Mouse (Mus musculus) CD4-positive naive resting alpha-beta T cell, adult 57 days (primary cell): ENCODE measurements around the gene Gabarapl1. TPM values are rescaled to one million over a fixed set of nuclear protein-coding genes. Genes with fewer than 3 reads are reported as not detected.

ENCODE experiments used
- total RNA-seq: library from RNA; stranded (reverse); gene quantifications from one replicate; pipeline ENCODE4 v1.2.4, GENCODE M21; 2023

The Gabarapl1 gene
- 14.8 TPM for total RNA-seq

DNA sequence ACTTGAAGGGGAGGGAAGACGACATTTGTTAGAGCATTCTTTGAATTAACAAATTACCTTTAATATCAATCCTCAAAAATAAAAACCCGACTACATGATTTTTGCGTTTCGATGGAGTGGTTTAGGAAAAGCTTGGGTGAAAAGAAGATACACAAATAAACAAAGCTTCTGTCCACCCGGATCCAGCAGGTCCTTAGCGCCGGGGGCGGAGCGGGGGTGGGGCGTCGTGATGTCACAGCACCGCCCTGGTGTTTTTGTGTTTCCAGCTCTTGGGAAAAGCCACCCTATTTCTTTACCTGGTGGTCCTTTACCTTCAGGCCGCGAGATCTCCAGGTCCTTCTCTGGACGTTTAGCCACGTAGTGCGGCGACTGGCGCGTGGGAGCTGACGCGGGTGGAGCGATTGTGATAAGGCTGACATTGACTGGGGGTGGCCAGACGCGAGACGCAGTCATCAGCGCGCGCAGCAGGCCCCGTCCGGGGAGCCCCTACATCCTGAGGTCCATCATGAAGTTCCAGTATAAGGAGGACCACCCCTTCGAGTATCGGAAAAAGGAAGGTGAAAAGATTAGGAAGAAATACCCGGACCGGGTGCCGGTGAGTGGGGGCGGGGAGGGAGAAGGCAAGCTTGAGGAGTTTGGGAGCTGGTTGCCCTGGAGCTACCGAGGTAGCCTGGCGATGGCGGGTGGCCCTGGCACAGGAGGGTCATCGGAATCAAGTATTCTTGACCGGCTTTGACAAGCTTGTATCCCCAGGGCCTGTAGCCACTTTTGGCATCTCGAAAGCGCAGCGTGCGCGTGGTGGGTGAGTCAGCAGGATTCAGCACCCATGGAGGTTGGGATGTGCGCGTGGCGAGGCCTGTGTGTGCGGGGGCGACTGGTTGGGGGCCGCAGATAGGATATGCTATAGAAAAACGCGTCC, at the start of gene Gabarapl1:
TSS of gene Gabarapl1 (plus strand) at position 219 of the 919 bp plus-strand sequence.

DNA sequence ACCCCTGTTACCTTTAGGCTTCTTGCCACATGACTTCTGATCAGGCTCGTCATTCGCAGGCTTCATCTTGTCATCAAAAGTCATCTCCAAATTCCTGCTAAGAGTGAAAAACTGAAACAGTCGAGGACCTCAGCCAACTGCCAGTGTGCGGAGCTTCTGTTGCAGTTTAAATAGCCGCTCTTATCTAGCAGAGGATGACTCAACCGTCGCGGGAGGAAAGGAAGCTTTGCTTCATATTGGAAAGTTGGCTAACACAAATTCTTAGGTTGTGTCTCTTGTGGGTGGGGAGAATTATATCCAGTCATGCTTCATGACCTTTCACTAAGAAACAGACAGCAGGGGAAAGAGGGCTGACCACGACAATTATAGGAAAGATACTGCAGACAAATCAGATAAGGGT, 25.9 kb upstream of the Gabarapl1 start, which contains the start of gene Olr1:
TSS of gene Olr1 (minus strand) at position 142 of the 400 bp plus-strand sequence.

DNA sequence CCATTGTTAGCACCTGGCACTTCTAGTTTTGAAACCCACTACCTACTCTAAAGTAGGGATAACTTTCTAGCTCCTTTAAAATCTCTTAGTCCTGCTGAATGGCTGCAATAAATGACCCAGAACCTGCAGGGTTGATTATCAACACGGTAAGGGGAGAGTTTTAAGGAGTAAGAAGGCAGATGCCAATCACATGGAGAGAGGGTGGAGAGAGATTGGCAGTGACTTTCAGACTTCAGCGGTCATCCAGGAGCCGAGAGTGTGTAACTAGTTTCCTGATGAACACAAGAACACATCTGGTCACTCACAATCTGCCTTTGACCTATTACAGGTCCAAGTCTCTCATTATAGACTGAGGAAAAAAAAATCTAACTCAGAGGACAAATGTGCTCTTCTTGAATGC, 20.6 kb upstream of the Gabarapl1 start, which contains the start of gene Tmem52b:
TSS of gene Tmem52b (plus strand) at position 189 of the 400 bp plus-strand sequence.

DNA sequence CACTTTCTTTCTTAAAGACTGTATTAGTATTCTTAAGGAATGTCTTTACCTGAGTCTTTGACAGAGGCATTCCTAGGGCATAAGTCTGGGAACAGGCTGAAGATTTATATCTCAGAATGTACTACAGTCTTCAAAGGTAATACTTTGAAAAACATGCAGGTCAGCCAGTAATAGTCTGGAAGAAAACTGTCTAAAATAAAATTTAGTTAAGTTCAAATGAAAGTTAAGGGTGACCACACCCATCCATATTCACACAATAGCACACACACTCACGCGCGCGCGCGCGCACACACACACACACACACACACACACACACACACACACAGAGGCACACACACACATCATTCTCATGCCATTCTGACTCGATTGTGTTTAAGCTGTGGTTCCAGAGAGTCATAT, 44.6 kb downstream of the Gabarapl1 start, which contains the start of gene Klre1:
TSS of gene Klre1 (plus strand) at position 301 of the 400 bp plus-strand sequence.

DNA sequence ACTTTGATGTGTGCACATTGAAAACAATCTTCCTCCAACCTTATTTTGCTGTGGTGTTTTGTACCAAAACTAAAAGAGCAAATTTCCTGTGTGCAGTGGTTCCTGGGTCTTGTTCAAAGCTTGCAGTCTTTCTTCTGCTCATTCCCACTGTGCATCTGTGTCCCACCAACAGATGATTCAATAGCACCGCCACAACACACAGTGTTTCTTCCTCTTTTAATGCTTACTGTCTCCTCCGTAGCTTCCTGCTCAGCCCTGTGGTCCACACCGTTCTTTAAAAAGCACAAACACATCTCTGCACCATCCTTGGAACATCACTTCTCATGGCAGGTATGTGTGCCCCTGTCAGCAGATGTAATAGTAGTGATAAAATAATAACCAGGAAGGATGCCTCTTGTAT, 58.5 kb downstream of the Gabarapl1 start, which contains the start of gene Klrd1:
TSS of gene Klrd1 (plus strand) at position 275 of the 400 bp plus-strand sequence.

Other genes starting within 250 kb of the Gabarapl1 start
- gene 4922502D21Rik, start 201.4 kb upstream of the Gabarapl1 start, total RNA-seq = not detected
- 1.3 TPM for gene Clec12a, start 190.5 kb upstream of the Gabarapl1 start, total RNA-seq
- not detected for gene Clec12b, start 147.3 kb upstream of the Gabarapl1 start, total RNA-seq
- not detected for gene Clec1b, start 135.9 kb upstream of the Gabarapl1 start, total RNA-seq
- gene Clec9a, start 124.3 kb upstream of the Gabarapl1 start, total RNA-seq = 2.5 TPM
- gene Clec1a, start 81.2 kb upstream of the Gabarapl1 start, total RNA-seq = not detected
- gene Olr1, start 26.0 kb upstream of the Gabarapl1 start, total RNA-seq = not detected
- not detected for gene Tmem52b, start 20.6 kb upstream of the Gabarapl1 start, total RNA-seq
- gene Klre1, start 44.7 kb downstream of the Gabarapl1 start, total RNA-seq = 6.3 TPM
- 82.5 TPM for gene Klrd1, start 58.6 kb downstream of the Gabarapl1 start, total RNA-seq
- gene Klrk1, start 90.7 kb downstream of the Gabarapl1 start, total RNA-seq = 4.8 TPM
- 1.7 TPM for gene Klrc3, start 110.2 kb downstream of the Gabarapl1 start, total RNA-seq
- 2.3 TPM for gene Klrc2, start 127.5 kb downstream of the Gabarapl1 start, total RNA-seq
- 6.3 TPM for gene Klrc1, start 145.8 kb downstream of the Gabarapl1 start, total RNA-seq
- 1.8 TPM for gene Klri1, start 184.0 kb downstream of the Gabarapl1 start, total RNA-seq
- gene Klri2, start 207.3 kb downstream of the Gabarapl1 start, total RNA-seq = 0.80 TPM